Mouse (Mus musculus) lung, postnatal 4 days (tissue): Measurements from ENCODE around the gene Gm11037.

Source experiments
- DNase-seq, 2 experiments: peaks; one replicate each; pipeline ENCODE4 v3.0.0; 2021

The Gm11037 gene

GRCm38 (mm10) chr2:131152166-131152730, 19.0 kb downstream of the Gm11037 start:
- DNase-seq, result no peak

GRCm38 (mm10) chr2:131154036-131154435, 20.7 kb downstream of the Gm11037 start:
- DNase-seq, result no peak

GRCm38 (mm10) chr2:131156987-131157386, 23.7 kb downstream of the Gm11037 start:
- no peak for DNase-seq

GRCm38 (mm10) chr2:131159491-131159910, 26.2 kb downstream of the Gm11037 start:
- peak; percentile 62 to 63 for DNase-seq

- peak; percentile 97 for DNase-seq
Measured at GRCm38 (mm10) chr2:131159938-131160581, 26.8 kb downstream of the Gm11037 start, which contains the start of gene 1700037H04Rik. TSS of gene 1700037H04Rik (minus strand) at chr2:131160081.

GRCm38 (mm10) chr2:131160671-131161111, 27.4 kb downstream of the Gm11037 start:
- no peak for DNase-seq

GRCm38 (mm10) chr2:131163924-131164323, 30.6 kb downstream of the Gm11037 start:
- DNase-seq, result no peak

- DNase-seq, result no peak
Measured at GRCm38 (mm10) chr2:131166172-131166571, 32.9 kb downstream of the Gm11037 start.

GRCm38 (mm10) chr2:131167984-131168383, 34.7 kb downstream of the Gm11037 start:
- DNase-seq, result no peak

- DNase-seq, result no peak
Measured at GRCm38 (mm10) chr2:131168914-131169313, 35.6 kb downstream of the Gm11037 start.

- no peak for DNase-seq
Measured at GRCm38 (mm10) chr2:131170936-131171335, 37.6 kb downstream of the Gm11037 start.

- DNase-seq, result peak; percentile 80 to 83
Measured at GRCm38 (mm10) chr2:131171401-131172104, 38.3 kb downstream of the Gm11037 start.

- DNase-seq, result no peak
Measured at GRCm38 (mm10) chr2:131172322-131172721, 39.0 kb downstream of the Gm11037 start.

- peak in 1 of 2 experiments; percentile 63 for DNase-seq
Measured at GRCm38 (mm10) chr2:131174700-131175099, 41.4 kb downstream of the Gm11037 start.

GRCm38 (mm10) chr2:131175286-131175944, 42.1 kb downstream of the Gm11037 start:
- DNase-seq, result no peak

GRCm38 (mm10) chr2:131175945-131176309, 42.6 kb downstream of the Gm11037 start:
- no peak for DNase-seq

GRCm38 (mm10) chr2:131176491-131176890, 43.2 kb downstream of the Gm11037 start:
- DNase-seq, result peak; percentile 52 to 71

- DNase-seq, result no peak
Measured at GRCm38 (mm10) chr2:131177932-131178331, 44.6 kb downstream of the Gm11037 start.

GRCm38 (mm10) chr2:131178828-131179245, 45.5 kb downstream of the Gm11037 start:
- peak; percentile 28 to 53 for DNase-seq

- DNase-seq, result peak; percentile 73 to 81
Measured at GRCm38 (mm10) chr2:131179246-131179886, 46.1 kb downstream of the Gm11037 start.

- DNase-seq, result peak; percentile 89 to 93
Measured at GRCm38 (mm10) chr2:131179990-131180587, 46.8 kb downstream of the Gm11037 start, which contains the start of gene Cenpb. TSS of gene Cenpb (minus strand) at chr2:131180067.
